Mouse (Mus musculus): ENCODE data around the gene Ctnnbip1. TPM values are rescaled to one million over a fixed set of nuclear protein-coding genes. Genes with fewer than 3 reads are reported as not detected.
A peak's percentile ranks its signal among the peaks of the same experiment; 100 is the strongest.

Ctnnbip1 gene
- polyA plus RNA-seq, 1 experiment: 14.4 TPM

GRCm38 (mm10) chr4:149499790-149500189 lies 18.2 kb upstream of the Ctnnbip1 start:
- H3K36me3 ChIP-seq (ENCODE audit: control insufficient read depth, insufficient read depth, low read length, poor library complexity, severe bottlenecking): peaks cover 28% of the 10 kb centered on the region
- H3K4me3 ChIP-seq (ENCODE audit: low read depth, low read length): no peak overlapping the region
- H3K27ac ChIP-seq (ENCODE audit: insufficient read depth, low read length): no peak overlapping the region
- H3K9me3 ChIP-seq (replicated peaks; ENCODE audit: control insufficient read depth, insufficient read depth, low read length, poor library complexity, severe bottlenecking): no peaks in the 10 kb centered on the region
- no peak overlapping the region for H3K9ac ChIP-seq (ENCODE audit: low read depth, poor library complexity, severe bottlenecking)
- TF ChIP-seq CTCF (IDR thresholded peaks at IDR 0.05; ENCODE audit: low read depth, low read length): no peak
- TF ChIP-seq EP300 (IDR thresholded peaks at IDR 0.05; ENCODE audit: insufficient read depth, low read depth, low read length): no peak
- no peak for TF ChIP-seq POLR2A (IDR thresholded peaks at IDR 0.05; ENCODE audit: insufficient read depth, low read length)
- H3K27me3 ChIP-seq (ENCODE audit: control insufficient read depth, insufficient read depth, low read length, poor library complexity, severe bottlenecking): no peaks in the 10 kb centered on the region
- peaks cover 2% of the 10 kb centered on the region for H3K4me1 ChIP-seq (ENCODE audit: control insufficient read depth, insufficient read depth, low read length)

- Histone ChIP-seq H3K27me3 (ENCODE audit: control insufficient read depth, insufficient read depth, low read length, poor library complexity, severe bottlenecking) (no peaks in the 10 kb centered on the region), H3K27ac (ENCODE audit: insufficient read depth, low read length) (peak overlapping the region; percentile 37), H3K4me3 (ENCODE audit: low read depth, low read length) (no peak overlapping the region), H3K36me3 (ENCODE audit: control insufficient read depth, insufficient read depth, low read length, poor library complexity, severe bottlenecking) (peaks cover 4% of the 10 kb centered on the region; the same call in 1 of the 2 replicates), H3K9me3 (replicated peaks; ENCODE audit: control insufficient read depth, insufficient read depth, low read length, poor library complexity, severe bottlenecking) (no peaks in the 10 kb centered on the region), H3K4me1 (ENCODE audit: control insufficient read depth, insufficient read depth, low read length) (peaks cover 2% of the 10 kb centered on the region), H3K9ac (ENCODE audit: low read depth, poor library complexity, severe bottlenecking) (no peak overlapping the region)
- no peak for TF ChIP-seq POLR2A (IDR thresholded peaks at IDR 0.05; ENCODE audit: insufficient read depth, low read length)
- TF ChIP-seq CTCF (IDR thresholded peaks at IDR 0.05; ENCODE audit: low read depth, low read length): no peak
- TF ChIP-seq EP300 (IDR thresholded peaks at IDR 0.05; ENCODE audit: insufficient read depth, low read depth, low read length): no peak
These were observed 13.7 kb upstream of the Ctnnbip1 start for GRCm38 (mm10) chr4:149504363-149504762.

- TF ChIP-seq EP300 (IDR thresholded peaks at IDR 0.05; ENCODE audit: insufficient read depth, low read depth, low read length) (no peak), CTCF (IDR thresholded peaks at IDR 0.05; ENCODE audit: low read depth, low read length) (no peak), POLR2A (IDR thresholded peaks at IDR 0.05; ENCODE audit: insufficient read depth, low read length) (no peak)
- Histone ChIP-seq H3K4me1 (ENCODE audit: control insufficient read depth, insufficient read depth, low read length) (peaks cover 2% of the 10 kb centered on the region), H3K27me3 (ENCODE audit: control insufficient read depth, insufficient read depth, low read length, poor library complexity, severe bottlenecking) (no peaks in the 10 kb centered on the region), H3K9ac (ENCODE audit: low read depth, poor library complexity, severe bottlenecking) (no peak overlapping the region), H3K36me3 (ENCODE audit: control insufficient read depth, insufficient read depth, low read length, poor library complexity, severe bottlenecking) (peaks cover 4% of the 10 kb centered on the region; the same call in 1 of the 2 replicates), H3K9me3 (replicated peaks; ENCODE audit: control insufficient read depth, insufficient read depth, low read length, poor library complexity, severe bottlenecking) (no peaks in the 10 kb centered on the region), H3K27ac (ENCODE audit: insufficient read depth, low read length) (peak overlapping the region; percentile 37), H3K4me3 (ENCODE audit: low read depth, low read length) (no peak overlapping the region)
These were observed 13.2 kb upstream of the Ctnnbip1 start for GRCm38 (mm10) chr4:149504858-149505257.

GRCm38 (mm10) chr4:149505261-149505967 lies 12.6 kb upstream of the Ctnnbip1 start:
- Histone ChIP-seq H3K4me3 (ENCODE audit: low read depth, low read length) (no peak overlapping the region), H3K36me3 (ENCODE audit: control insufficient read depth, insufficient read depth, low read length, poor library complexity, severe bottlenecking) (peaks cover 4% of the 10 kb centered on the region; the same call in 1 of the 2 replicates), H3K4me1 (ENCODE audit: control insufficient read depth, insufficient read depth, low read length) (peaks cover 2% of the 10 kb centered on the region), H3K27ac (ENCODE audit: insufficient read depth, low read length) (no peak overlapping the region), H3K27me3 (ENCODE audit: control insufficient read depth, insufficient read depth, low read length, poor library complexity, severe bottlenecking) (no peaks in the 10 kb centered on the region), H3K9me3 (replicated peaks; ENCODE audit: control insufficient read depth, insufficient read depth, low read length, poor library complexity, severe bottlenecking) (no peaks in the 10 kb centered on the region), H3K9ac (ENCODE audit: low read depth, poor library complexity, severe bottlenecking) (no peak overlapping the region)
- TF ChIP-seq CTCF (IDR thresholded peaks at IDR 0.05; ENCODE audit: low read depth, low read length) (no peak), EP300 (IDR thresholded peaks at IDR 0.05; ENCODE audit: insufficient read depth, low read depth, low read length) (no peak), POLR2A (IDR thresholded peaks at IDR 0.05; ENCODE audit: insufficient read depth, low read length) (no peak)

GRCm38 (mm10) chr4:149506904-149507303 lies 11.1 kb upstream of the Ctnnbip1 start:
- no peak overlapping the region for H3K4me3 ChIP-seq (ENCODE audit: low read depth, low read length)
- H3K9me3 ChIP-seq (replicated peaks; ENCODE audit: control insufficient read depth, insufficient read depth, low read length, poor library complexity, severe bottlenecking): no peaks in the 10 kb centered on the region
- H3K4me1 ChIP-seq (ENCODE audit: control insufficient read depth, insufficient read depth, low read length): peaks cover 2% of the 10 kb centered on the region
- TF ChIP-seq CTCF (IDR thresholded peaks at IDR 0.05; ENCODE audit: low read depth, low read length) (no peak), POLR2A (IDR thresholded peaks at IDR 0.05; ENCODE audit: insufficient read depth, low read length) (no peak), EP300 (IDR thresholded peaks at IDR 0.05; ENCODE audit: insufficient read depth, low read depth, low read length) (no peak)
- H3K27ac ChIP-seq (ENCODE audit: insufficient read depth, low read length): no peak overlapping the region
- no peaks in the 10 kb centered on the region for H3K27me3 ChIP-seq (ENCODE audit: control insufficient read depth, insufficient read depth, low read length, poor library complexity, severe bottlenecking)
- no peak overlapping the region for H3K9ac ChIP-seq (ENCODE audit: low read depth, poor library complexity, severe bottlenecking)
- no peaks in the 10 kb centered on the region for H3K36me3 ChIP-seq (ENCODE audit: control insufficient read depth, insufficient read depth, low read length, poor library complexity, severe bottlenecking)

GRCm38 (mm10) chr4:149511221-149511646 lies 6.8 kb upstream of the Ctnnbip1 start:
- no peak overlapping the region for H3K4me3 ChIP-seq (ENCODE audit: low read depth, low read length)
- H3K27ac ChIP-seq (ENCODE audit: insufficient read depth, low read length): no peak overlapping the region
- no peaks in the 10 kb centered on the region for H3K4me1 ChIP-seq (ENCODE audit: control insufficient read depth, insufficient read depth, low read length)
- H3K36me3 ChIP-seq (ENCODE audit: control insufficient read depth, insufficient read depth, low read length, poor library complexity, severe bottlenecking): no peaks in the 10 kb centered on the region
- no peak overlapping the region for H3K9ac ChIP-seq (ENCODE audit: low read depth, poor library complexity, severe bottlenecking)
- no peaks in the 10 kb centered on the region for H3K9me3 ChIP-seq (replicated peaks; ENCODE audit: control insufficient read depth, insufficient read depth, low read length, poor library complexity, severe bottlenecking)
- no peaks in the 10 kb centered on the region for H3K27me3 ChIP-seq (ENCODE audit: control insufficient read depth, insufficient read depth, low read length, poor library complexity, severe bottlenecking)
- TF ChIP-seq CTCF (IDR thresholded peaks at IDR 0.05; ENCODE audit: low read depth, low read length) (no peak), POLR2A (IDR thresholded peaks at IDR 0.05; ENCODE audit: insufficient read depth, low read length) (no peak), EP300 (IDR thresholded peaks at IDR 0.05; ENCODE audit: insufficient read depth, low read depth, low read length) (no peak)
